Mouse (Mus musculus): ENCODE results near the gene Rgs3.

The Rgs3 gene

DNA sequence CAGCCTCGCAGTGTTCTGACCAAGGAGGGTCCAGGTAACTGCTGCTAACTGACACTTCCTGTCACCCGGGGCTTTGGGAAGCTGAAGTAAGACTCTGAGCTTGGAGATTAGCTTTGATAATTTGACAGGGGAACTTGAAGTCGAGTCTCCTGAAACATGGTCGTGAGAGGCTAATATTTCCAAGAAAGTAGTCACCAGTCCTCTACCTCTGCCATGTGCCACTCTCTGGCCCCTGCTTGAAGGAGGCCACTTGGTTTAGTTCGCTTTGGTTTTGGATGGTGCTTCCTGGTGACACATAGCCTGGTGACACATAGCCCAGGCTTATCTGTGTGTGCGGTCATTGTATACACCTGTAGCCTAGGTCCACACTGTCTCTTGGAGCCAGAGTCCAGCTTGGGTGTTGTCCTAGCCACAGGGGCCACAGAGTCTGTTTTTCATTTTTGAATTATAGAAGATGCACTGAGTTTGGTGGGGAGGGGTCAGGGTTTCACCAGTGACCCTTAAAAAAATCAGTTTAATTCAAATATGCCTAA is at the start of gene Rgs3:
Gene Rgs3, plus strand, starts transcription at position 51 of the 533 bp plus-strand sequence.
- no peak for DNase-seq

DNA sequence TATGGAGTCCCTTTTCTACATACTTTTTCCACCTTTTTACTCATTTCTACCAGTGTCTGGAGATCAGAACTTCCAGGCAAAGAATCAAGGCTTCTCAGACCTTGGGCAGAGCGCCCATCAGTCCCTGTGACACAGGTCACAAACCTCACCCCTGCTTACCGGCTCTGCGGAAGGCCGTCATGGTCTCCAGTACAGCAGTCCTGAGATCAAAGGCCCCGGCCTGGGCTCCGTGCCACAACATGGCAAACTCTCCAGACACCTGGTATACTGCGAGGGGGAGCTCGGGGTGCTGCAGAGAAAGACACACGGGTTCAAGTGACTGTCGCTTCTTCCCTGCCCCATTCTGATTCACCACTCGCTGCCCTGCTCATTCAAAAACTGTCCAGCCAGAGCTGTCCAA is 49.7 kb upstream of the Rgs3 start:
- no peak for DNase-seq

DNA sequence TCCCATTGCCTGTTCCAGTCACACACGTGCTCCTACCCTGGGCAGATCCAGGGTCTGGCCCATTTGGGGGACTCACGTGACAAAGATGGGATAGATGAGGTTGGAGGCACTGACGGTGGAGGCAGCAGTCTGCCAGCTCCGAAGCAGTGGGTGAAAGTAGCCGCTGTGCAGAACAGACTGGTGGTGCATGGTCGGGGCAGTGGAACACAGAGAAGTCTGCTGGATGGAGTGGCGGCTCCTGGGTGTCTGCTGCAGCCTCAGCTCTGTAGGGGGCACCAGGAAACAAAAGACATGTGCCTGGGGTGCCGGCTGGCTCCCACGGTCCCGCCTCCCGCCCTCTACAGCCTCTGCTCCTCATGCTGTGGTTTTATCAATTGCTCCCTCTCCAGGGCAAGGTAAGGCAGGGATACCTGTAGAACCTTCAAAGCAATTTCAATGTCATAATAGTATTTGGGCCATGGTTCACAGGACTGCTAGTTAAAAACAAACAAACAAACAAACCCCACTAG is 45.6 kb upstream of the Rgs3 start:
- DNase-seq: no peak

DNA sequence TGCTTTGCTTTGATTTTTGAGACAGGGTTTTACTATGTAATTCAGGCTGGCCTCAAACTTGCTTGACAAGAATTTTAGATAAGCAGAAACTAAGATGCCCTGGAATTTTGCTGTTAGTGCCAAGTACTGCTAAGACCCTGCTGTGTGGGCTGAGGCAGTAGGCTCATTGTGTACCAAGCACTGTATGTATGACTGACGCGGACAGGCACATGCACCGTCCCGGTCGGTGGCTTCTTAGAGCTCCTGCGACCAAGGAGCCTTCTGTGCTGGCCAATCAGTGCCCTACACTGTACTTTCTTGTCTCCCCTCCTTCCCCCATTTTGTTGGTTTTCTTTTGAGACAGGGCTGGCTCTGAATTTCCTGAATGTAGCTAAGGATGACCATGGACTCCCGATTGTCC is 44.7 kb upstream of the Rgs3 start:
- no peak for DNase-seq

GRCm38 (mm10) chr4:62515490-62515889 is 44.2 kb upstream of the Rgs3 start:
- no peak for DNase-seq

DNA sequence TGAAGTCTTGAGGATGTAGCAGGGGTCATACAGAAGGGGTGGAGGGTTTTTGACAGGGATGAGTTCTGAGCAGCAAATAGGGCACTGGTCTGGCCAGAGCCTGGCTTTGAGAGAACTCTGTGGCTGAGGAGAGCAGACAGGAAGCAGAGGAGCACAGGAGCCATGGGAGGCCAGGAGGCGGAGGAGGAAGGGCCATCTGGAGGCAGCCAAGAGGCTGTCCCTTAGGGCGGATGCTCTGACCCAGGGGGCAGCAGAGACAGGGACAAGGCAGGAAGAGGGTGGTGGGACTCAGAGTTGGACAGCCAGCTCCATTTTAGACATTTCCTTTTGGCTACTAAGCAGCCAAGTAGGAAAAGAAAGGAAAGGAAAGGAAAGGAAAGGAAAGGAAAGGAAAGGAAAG is 43.6 kb upstream of the Rgs3 start:
- DNase-seq: no peak

GRCm38 (mm10) chr4:62516579-62516978 is 43.1 kb upstream of the Rgs3 start:
- DNase-seq: no peak

DNA sequence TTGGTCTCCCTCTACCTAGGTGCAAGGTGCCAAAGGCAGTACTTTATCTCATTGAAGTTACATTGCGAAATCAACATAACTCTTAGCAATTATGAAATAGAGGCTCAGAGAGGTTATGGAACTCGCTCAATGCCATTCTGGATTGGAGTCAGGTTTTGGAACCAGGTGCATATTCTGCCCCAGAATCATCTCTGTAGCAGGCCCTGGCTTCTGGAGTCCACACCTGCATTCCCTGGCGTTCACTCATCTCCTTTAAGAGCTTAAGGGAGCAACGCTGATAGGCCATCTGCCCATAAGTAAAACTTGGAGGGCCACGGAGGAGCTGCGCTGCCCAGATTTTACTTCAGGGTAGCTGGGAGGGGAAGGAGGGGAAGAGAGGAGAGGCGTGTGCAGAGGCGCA is 42.6 kb upstream of the Rgs3 start:
- DNase-seq: no peak

- DNase-seq: no peak
Observed at GRCm38 (mm10) chr4:62517538-62518415, 41.9 kb upstream of the Rgs3 start.

- DNase-seq: peak; percentile 34
Observed at GRCm38 (mm10) chr4:62518416-62519121, 41.1 kb upstream of the Rgs3 start.

- no peak for DNase-seq
Observed at GRCm38 (mm10) chr4:62519122-62519848, 40.4 kb upstream of the Rgs3 start.

DNA sequence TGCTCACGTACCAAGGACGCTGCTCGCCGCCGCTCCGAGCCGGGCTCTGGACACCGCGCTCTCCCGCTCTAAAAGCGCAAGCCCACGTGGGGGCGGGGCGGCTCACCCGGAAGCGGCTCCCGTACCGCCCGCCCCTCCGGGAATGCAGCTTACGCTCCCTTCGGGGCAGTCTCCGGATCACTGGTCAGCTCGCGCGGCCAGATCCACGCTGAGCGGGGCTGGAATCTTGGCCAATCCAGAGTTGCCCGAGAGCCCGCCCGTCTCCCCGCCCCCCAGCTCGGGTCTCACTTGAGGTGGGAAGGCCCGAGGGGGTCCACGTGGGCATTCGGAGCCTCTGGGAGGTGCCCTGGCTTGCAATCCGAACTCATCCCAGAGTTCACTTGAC is 39.8 kb upstream of the Rgs3 start, which contains the start of gene Alad:
Gene Alad, minus strand, starts transcription at position 70 of the 385 bp plus-strand sequence.
- DNase-seq: peak; percentile 93

DNA sequence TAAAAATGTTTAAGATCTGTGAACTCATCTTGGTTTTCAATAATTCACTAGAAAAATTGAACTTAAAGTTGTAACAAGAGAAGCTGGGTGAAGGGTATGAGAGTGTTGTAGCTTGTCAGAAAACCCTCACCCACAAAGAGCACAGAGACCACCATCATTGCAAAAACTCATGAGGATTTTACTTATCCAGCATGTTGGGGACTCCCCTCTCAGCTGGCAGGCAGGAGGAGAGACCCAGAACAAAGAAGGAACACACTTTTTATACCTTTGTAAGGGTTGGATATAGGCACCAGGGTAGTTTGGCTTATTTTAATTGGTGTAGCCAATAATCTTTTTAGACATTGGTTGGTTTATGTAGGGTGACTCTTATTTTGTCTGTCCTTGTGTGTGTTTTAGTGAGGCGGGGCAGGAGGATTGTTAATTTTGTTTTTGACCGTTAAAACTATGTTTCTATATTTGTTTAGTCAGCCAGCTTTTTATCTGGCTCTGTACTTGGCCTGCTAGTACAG is 38.7 kb upstream of the Rgs3 start:
- DNase-seq: no peak

- peak; percentile 99 for DNase-seq
Observed at GRCm38 (mm10) chr4:62524651-62525488, 34.8 kb upstream of the Rgs3 start, which contains the start of the genes Pole3 and 4933430I17Rik. TSS of gene Pole3 (minus strand) at chr4:62525068. TSS of gene 4933430I17Rik (plus strand) at chr4:62525369.

DNA sequence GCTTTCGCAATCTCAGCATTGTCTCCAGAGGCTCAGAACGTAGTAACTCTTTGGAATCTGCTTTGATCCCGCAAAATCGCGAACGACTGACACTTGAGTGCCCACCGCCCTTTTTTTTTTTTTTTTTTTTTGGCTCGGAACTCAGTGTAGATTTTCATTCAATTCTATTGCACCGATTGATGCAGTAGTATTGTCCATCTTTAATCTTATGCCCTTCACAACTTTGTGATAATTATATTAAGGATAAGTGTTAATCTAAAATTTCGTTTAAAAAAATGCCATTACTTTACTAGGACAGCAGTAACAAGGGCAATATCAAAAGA is 34.2 kb upstream of the Rgs3 start:
- DNase-seq: no peak

- no peak for DNase-seq
Observed at GRCm38 (mm10) chr4:62526256-62526655, 33.4 kb upstream of the Rgs3 start.

- no peak for DNase-seq
Observed at GRCm38 (mm10) chr4:62527655-62528054, 32.0 kb upstream of the Rgs3 start.

DNA sequence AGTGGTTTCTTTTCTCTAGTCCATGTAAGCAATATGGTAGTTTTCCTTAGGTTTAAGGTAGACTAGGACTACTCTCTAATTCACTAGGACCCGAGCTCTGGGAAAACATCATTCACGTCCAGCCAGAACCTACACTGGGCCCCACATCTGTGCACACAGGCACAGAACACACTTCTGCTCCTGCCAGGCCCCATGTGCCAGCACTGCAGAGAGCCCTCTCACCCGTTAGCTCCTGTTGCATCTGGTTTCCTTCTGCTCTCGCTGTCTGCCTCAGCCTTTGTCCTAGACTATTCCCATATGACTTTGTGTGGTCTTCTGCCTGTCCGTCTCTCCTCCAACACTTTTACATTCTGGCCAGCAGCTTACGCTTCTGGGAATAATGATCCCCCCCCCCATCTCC is 25.9 kb upstream of the Rgs3 start:
- DNase-seq: no peak

- no peak for DNase-seq
Observed at GRCm38 (mm10) chr4:62541802-62542201, 17.8 kb upstream of the Rgs3 start.

- DNase-seq: no peak
Observed at GRCm38 (mm10) chr4:62543782-62544181, 15.9 kb upstream of the Rgs3 start.

GRCm38 (mm10) chr4:62544801-62545200 is 14.8 kb upstream of the Rgs3 start:
- DNase-seq: no peak

DNA sequence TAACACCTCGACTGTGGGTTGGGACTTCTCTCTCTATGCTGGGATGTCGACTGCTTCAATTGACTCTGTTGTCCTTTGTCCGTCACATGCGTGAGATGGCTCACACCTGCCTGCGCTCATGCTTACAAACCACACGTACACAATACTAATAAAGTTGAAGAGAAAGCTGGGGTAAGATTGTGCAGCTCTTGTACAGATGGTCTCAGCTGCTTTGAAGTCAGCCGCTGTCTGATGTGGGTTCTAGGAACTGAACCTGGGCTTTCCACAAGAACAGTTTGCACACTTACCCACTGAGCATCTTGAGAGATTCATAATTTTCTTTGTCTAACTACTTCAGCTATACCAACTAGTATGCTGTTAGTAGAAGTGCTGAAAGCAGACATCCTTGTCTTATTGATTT is 7.7 kb upstream of the Rgs3 start:
- no peak for DNase-seq

Data from retina, postnatal 1 day (tissue).